Mouse (Mus musculus): ENCODE results near the gene Arrdc5.

DNA sequence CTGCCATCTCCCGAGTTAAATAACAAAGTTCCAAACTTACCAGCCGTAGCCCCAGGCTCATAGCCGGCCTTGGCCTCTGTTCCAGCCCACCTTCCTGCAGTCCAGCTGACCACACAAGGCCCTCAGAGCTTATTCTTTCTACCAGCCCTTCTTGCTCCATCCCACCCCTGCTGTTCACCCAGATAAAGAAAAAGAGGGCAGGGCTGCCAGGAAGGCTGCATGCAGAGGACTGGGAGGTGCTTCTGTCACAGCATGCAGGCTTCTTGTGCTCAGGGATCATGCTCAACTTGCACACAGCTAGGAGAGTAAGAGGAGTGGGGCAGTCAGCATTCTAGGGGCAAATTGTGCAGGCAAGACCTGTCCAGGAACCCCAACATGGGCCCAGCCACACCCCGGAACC, 48.0 kb upstream of the Arrdc5 start:
- TF ChIP-seq POLR2A (IDR thresholded peaks at IDR 0.05; ENCODE audit: insufficient read length, low read depth) (no peak), TCF3 (IDR thresholded peaks at IDR 0.05; ENCODE audit: insufficient read length, low read depth) (no peak), USF1 (IDR thresholded peaks at IDR 0.05; ENCODE audit: low read depth) (no peak), TCF12 (IDR thresholded peaks at IDR 0.05; ENCODE audit: insufficient read depth, poor library complexity, severe bottlenecking) (no peak), POLR2AphosphoS2 (IDR thresholded peaks at IDR 0.05; ENCODE audit: insufficient read length, low read depth) (no peak), E2F4 (IDR thresholded peaks at IDR 0.05; ENCODE audit: insufficient read depth) (no peak)
